Mouse (Mus musculus) liver, postnatal 0 days (tissue): Measurements from ENCODE around the gene Kctd7. TPM values are rescaled to one million over a fixed set of nuclear protein-coding genes. Genes with fewer than 3 reads are reported as not detected.

Experiments used
- ATAC-seq: fragments of 200-750 bp; cut with Nextera tagmentation; 2 replicates; pipeline ENCODE4 v1.8.0; 2017; ENCODE audit warnings: mild to moderate bottlenecking, moderate library complexity
- DNase-seq: peaks from one replicate; pipeline ENCODE4 v3.0.0-alpha.2; 2016
- H3K27ac ChIP-seq: fragments of 300-500 bp; sonication (generic); 2 replicates; pipeline ENCODE4 v1.5.1; 2014; ENCODE audit warnings: antibody characterized with exemption, moderate library complexity, mild to moderate bottlenecking, low read depth
- H3K27me3 ChIP-seq: fragments of 300-500 bp; sonication (generic); 2 replicates; pipeline ENCODE4 v1.6.1; 2014; ENCODE audit warnings: low read length, control low read depth, mixed read lengths; ENCODE audit not compliant: insufficient read depth
- H3K36me3 ChIP-seq: fragments of 300-500 bp; sonication (generic); replicated peaks from 2 replicates; pipeline ENCODE4 v1.6.1; 2014; ENCODE audit warnings: mild to moderate bottlenecking, control low read depth, low read length, moderate library complexity, mixed read lengths; ENCODE audit not compliant: insufficient read depth
- H3K4me1 ChIP-seq: fragments of 300-500 bp; sonication (generic); 2 replicates; pipeline ENCODE4 v1.6.1; 2014; ENCODE audit warnings: antibody characterized with exemption, mild to moderate bottlenecking, control low read depth; ENCODE audit not compliant: insufficient read depth
- H3K4me2 ChIP-seq: fragments of 300-500 bp; sonication (generic); 2 replicates; pipeline ENCODE4 v1.6.1; 2014; ENCODE audit warnings: low read depth, mild to moderate bottlenecking, low read length, moderate library complexity, mixed read lengths
- H3K4me3 ChIP-seq: fragments of 300-500 bp; sonication (generic); 2 replicates; pipeline ENCODE4 v1.5.1; 2014; ENCODE audit warnings: low read depth, low read length
- H3K9ac ChIP-seq: fragments of 300-500 bp; sonication (generic); replicated peaks from 2 replicates; pipeline ENCODE4 v1.6.1; 2014; ENCODE audit warnings: mild to moderate bottlenecking, moderate library complexity
- H3K9me3 ChIP-seq: fragments of 300-500 bp; sonication (generic); 2 replicates; pipeline ENCODE4 v1.6.1; 2016; ENCODE audit warnings: mild to moderate bottlenecking, control low read depth, low read length, mixed read lengths
- CTCF ChIP-seq: sonication (generic); IDR thresholded peaks from 2 replicates; pipeline ENCODE4 v1.5.1; 2016; ENCODE audit warnings: antibody characterized with exemption, low read depth
- EP300 ChIP-seq: IDR thresholded peaks from 2 replicates; pipeline ENCODE4 v1.6.1; 2016; ENCODE audit warnings: antibody characterized with exemption, low read depth, mild to moderate bottlenecking
- WGBS: fragments of 180-500 bp; shearing (Covaris S2); extraction: QIAGEN DNeasy Blood & Tissue Kit; methylation state at CpG from one replicate; pipeline ENCODE4 v1.1.7; 2014; ENCODE audit not compliant: insufficient replicate concordance; 5-methylcytosine and 5-hydroxymethylcytosine counted together
- polyA plus RNA-seq: library from polyadenylated mRNA; unstranded; fragments of >200 nt; fragmentation: Nextera tagmentation; extraction: Ambion mirVana; gene quantifications from 2 replicates; pipeline ENCODE4 v1.2.1, GENCODE M21; 2015

Gene Kctd7
- polyA plus RNA-seq, 1 experiment from 2014 or later: 3.9 TPM

DNA sequence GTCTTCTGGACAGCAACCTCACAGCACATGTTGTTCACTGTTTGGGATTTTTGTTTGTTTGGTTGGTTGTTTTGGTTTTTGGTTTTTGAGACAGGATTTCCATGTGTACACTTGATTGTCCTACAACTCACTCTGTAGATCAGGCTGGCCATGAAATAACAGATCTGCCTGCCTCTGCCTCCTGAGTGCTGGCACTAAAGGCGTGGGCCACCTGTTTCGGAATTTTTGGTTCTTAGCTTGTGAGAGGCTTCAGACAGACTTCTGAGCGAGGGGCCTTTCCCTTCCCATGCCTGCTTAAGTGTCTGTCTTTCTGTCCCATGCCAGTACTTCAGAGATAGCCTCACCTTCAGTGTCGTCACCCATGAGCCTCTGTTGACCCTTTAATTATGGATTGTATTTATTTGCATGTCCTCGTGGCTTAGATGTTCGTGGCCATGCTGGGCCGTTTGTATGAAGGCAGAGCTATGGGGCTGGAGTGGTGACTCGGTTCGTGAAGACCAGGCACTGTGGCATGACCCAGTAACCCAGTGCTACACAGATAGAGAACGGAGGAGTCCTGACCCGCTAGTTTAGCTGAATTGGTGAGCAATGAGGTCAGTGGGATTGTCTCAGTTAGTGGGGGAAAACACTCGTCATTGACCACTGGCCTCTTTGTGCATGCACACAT, 24.5 kb upstream of the Kctd7 start:
- 77% methylated on average over 12 of the region's 12 CpGs for WGBS
- no peak overlapping the region for H3K27ac ChIP-seq
- H3K9ac ChIP-seq: no peak overlapping the region
- H3K4me3 ChIP-seq: no peak overlapping the region
- peaks cover 2% of the 10 kb centered on the region for H3K36me3 ChIP-seq
- no peak overlapping the region for H3K4me2 ChIP-seq
- TF ChIP-seq CTCF: no peak
- TF ChIP-seq EP300: no peak
- ATAC-seq: no peak
- H3K27me3 ChIP-seq: no peaks in the 10 kb centered on the region
- no peaks in the 10 kb centered on the region for H3K9me3 ChIP-seq
- H3K4me1 ChIP-seq: no peaks in the 10 kb centered on the region
- DNase-seq: no peak

DNA sequence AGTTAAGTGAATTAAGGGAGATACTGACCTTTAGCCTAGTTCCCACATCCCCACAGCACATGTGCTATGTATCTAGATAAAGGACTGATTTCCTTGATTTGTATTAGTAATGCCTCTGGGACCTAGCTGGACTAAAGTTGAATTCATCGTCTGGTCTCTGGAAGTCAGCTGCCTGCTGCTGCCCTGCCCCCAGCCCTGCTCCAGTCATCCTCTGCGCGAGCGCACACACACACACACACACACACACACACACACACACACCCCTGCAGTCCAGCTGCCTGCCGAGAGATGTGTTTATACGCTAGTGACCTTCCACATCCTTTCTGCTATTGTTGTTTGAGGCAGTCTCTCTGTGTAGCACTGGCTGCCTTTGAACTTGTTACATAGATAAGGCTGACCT, 23.8 kb upstream of the Kctd7 start:
- Histone ChIP-seq H3K4me2 (no peak overlapping the region), H3K9me3 (no peaks in the 10 kb centered on the region), H3K36me3 (no peaks in the 10 kb centered on the region; the same call in 1 of the 2 replicates), H3K27ac (no peak overlapping the region), H3K9ac (no peak overlapping the region), H3K27me3 (no peaks in the 10 kb centered on the region), H3K4me1 (no peaks in the 10 kb centered on the region), H3K4me3 (no peak overlapping the region)
- DNase-seq: no peak
- ATAC-seq: peak; percentile 51
- TF ChIP-seq CTCF (no peak), EP300 (no peak)
- 74% methylated on average over 6 of the region's 6 CpGs for WGBS

DNA sequence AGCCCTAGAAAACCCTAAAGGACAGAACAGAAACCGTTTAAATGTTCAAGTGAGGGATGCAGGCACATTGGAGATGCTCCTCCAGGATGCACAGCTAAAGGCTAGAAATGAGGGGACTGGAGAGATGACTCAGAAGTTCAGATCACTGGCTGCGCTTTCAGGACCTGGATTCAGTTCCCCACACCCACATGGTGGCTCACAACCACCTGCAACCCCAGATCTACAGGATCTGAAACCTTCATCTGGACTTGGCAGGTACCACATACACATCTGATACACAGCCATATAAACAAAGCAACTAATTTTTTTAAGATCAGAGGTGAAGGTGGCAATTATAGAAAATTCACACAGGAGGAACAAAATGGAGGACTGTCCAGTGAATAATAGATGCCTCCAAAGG, 22.3 kb upstream of the Kctd7 start:
- Histone ChIP-seq H3K4me2 (no peak overlapping the region), H3K9me3 (no peaks in the 10 kb centered on the region), H3K9ac (no peak overlapping the region), H3K4me3 (no peak overlapping the region), H3K27me3 (no peaks in the 10 kb centered on the region), H3K36me3 (no peaks in the 10 kb centered on the region), H3K27ac (no peak overlapping the region), H3K4me1 (no peaks in the 10 kb centered on the region)
- TF ChIP-seq CTCF (no peak), EP300 (no peak)
- ATAC-seq (no peak), DNase-seq (no peak)
- 85% methylated on average over 2 of the region's 2 CpGs for WGBS

DNA sequence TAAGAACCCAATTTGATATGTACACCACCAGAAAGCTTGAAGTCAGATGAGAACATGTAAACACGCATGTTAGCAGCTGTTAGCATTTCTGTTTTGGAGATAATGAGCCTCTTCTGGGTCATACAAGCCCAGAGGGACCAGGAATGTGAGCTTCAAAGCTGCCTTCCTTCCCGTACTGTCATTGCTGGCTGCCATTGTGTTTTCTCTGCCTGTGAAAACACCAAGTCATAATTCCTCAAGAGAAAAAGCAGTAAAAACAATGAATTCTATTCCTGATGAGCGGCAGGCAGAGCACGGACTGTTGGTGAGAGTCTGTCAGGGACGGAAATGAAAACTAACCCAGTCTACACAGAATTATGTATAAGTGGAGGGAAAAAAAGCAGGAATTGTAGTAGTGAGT, 20.4 kb upstream of the Kctd7 start:
- Histone ChIP-seq H3K9ac (no peak overlapping the region), H3K27me3 (no peaks in the 10 kb centered on the region), H3K4me2 (no peak overlapping the region), H3K9me3 (no peaks in the 10 kb centered on the region), H3K36me3 (no peaks in the 10 kb centered on the region), H3K27ac (no peak overlapping the region), H3K4me1 (no peaks in the 10 kb centered on the region; the same call in 1 of the 2 replicates), H3K4me3 (no peak overlapping the region)
- whole genome bisulfite sequencing: 83% methylated on average over 5 of the region's 5 CpGs
- ATAC-seq: no peak
- no peak for DNase-seq
- TF ChIP-seq CTCF (no peak), EP300 (no peak)

DNA sequence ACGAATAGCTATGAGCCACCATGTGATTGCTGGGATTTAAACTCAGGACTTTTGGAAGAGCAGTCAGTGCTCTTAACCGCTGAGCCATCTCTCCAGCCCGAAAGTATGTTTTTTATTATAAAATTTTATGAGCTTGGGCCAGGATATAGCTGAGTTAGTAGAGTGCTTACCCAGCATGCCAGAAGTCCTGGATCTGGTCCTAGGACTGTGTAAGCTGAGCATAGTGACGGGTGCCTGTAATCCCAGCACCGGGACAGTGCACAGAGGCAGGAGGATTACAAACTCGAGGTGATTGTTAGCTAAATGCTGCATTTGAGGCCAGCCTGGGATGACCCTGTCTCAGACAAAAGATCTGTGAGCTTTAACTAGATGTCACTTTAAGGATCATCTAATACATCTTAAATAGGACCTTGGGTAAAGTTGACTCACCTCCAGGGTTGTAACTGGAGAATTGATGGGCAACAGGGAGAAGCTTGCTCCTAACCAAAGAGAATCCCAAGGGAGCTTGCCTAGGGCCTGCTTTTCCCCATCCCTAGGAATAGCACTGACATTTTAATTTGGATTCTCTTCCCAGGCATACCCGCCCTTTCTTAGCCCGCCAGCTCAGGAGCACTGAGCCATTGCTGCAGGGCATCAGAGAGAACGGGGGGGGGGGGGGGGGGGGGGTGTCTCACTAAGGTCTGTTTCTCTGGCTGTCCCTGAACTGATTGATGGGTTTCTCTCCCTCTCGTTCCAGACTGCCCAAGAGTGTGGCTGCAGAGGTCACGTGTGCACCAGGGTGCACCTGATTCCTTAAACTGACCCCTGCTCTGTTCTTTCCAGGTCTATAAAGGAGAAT, 15.8 kb upstream of the Kctd7 start:
- TF ChIP-seq CTCF (no peak), EP300 (no peak)
- Histone ChIP-seq H3K4me1 (no peaks in the 10 kb centered on the region; the same call in 1 of the 2 replicates), H3K9ac (no peak overlapping the region), H3K27ac (no peak overlapping the region), H3K27me3 (no peaks in the 10 kb centered on the region), H3K4me3 (no peak overlapping the region), H3K9me3 (no peaks in the 10 kb centered on the region), H3K4me2 (0 out of 2 replicates have a peak overlapping the region, but pooled peaks have one; percentile 13), H3K36me3 (no peaks in the 10 kb centered on the region; the same call in 1 of the 2 replicates)
- DNase-seq (no peak), ATAC-seq (no peak)
- 68% methylated on average over 11 of the region's 11 CpGs for WGBS

DNA sequence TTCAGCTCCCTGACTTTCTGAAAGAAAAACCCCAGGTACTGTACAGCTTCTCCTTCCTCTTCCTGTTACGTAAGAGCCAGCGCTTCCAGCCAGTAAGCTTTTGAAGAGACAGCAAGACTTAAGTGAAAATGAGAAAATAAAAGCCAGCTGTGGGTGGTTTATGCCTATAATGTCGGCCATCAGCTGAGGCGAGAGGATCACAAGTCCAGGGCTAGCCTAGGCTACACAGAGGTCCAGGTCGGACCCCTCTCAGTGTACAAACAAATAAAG, 15.2 kb upstream of the Kctd7 start:
- Histone ChIP-seq H3K9me3 (no peaks in the 10 kb centered on the region), H3K4me2 (0 out of 2 replicates have a peak overlapping the region, but pooled peaks have one; percentile 13), H3K9ac (no peak overlapping the region), H3K4me3 (no peak overlapping the region), H3K27ac (no peak overlapping the region), H3K36me3 (no peaks in the 10 kb centered on the region; the same call in 1 of the 2 replicates), H3K27me3 (no peaks in the 10 kb centered on the region), H3K4me1 (no peaks in the 10 kb centered on the region; the same call in 1 of the 2 replicates)
- 54% methylated on average over 5 of the region's 5 CpGs for WGBS
- ATAC-seq (no peak), DNase-seq (no peak)
- TF ChIP-seq EP300: no peak
- no peak for TF ChIP-seq CTCF
